Mouse (Mus musculus): ENCODE data around the gene Cemip. TPM values are rescaled to one million over a fixed set of nuclear protein-coding genes. Genes with fewer than 3 reads are reported as not detected.

Cemip gene
- polyA plus RNA-seq, 1 experiment = 0.63 TPM

DNA sequence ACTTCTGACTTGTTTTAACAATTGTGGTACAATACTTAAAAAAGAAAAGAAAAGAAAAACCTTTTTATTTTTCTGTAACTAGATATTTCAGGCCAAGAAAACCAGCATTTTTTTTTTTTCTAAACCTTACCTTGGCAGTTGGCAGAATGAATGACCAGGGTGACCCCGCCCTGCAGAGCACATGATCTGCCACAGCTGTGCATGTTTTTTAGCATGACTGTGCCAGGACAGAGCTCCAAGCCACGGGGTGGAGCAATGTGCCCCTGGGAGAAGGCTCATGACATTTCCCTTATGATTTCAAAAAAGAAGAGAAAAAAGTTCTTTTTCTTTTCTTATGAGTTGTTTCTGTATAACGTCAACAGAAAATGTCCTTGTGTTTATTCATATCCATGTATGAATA, 196.9 kb downstream of the Cemip start:
- H3K4me1 ChIP-seq (replicated peaks; ENCODE audit: control insufficient read depth, insufficient read depth, low read length) = peaks cover 7% of the 10 kb centered on the region
- TF ChIP-seq POLR2A (IDR thresholded peaks at IDR 0.05; ENCODE audit: control insufficient read depth, extremely low read depth, insufficient read depth, low read length, poor library complexity) = no peak
- TF ChIP-seq CTCF (IDR thresholded peaks at IDR 0.05; ENCODE audit: borderline replicate concordance, control insufficient read depth, extremely low read depth, insufficient read depth, low read length, poor library complexity) = no peak
- 47% methylated on average over 3 of the region's 3 CpGs for WGBS
- H3K27me3 ChIP-seq (ENCODE audit: control insufficient read depth, insufficient read depth, low read length) = no peaks in the 10 kb centered on the region
- H3K4me3 ChIP-seq (ENCODE audit: control insufficient read depth, insufficient read depth, low read length) = no peak overlapping the region
- no peak for DNase-seq
- H3K36me3 ChIP-seq (ENCODE audit: control insufficient read depth, insufficient read depth, low read length) = no peaks in the 10 kb centered on the region
- no peak overlapping the region for H3K27ac ChIP-seq (ENCODE audit: control insufficient read depth, insufficient read depth, low read length)

DNA sequence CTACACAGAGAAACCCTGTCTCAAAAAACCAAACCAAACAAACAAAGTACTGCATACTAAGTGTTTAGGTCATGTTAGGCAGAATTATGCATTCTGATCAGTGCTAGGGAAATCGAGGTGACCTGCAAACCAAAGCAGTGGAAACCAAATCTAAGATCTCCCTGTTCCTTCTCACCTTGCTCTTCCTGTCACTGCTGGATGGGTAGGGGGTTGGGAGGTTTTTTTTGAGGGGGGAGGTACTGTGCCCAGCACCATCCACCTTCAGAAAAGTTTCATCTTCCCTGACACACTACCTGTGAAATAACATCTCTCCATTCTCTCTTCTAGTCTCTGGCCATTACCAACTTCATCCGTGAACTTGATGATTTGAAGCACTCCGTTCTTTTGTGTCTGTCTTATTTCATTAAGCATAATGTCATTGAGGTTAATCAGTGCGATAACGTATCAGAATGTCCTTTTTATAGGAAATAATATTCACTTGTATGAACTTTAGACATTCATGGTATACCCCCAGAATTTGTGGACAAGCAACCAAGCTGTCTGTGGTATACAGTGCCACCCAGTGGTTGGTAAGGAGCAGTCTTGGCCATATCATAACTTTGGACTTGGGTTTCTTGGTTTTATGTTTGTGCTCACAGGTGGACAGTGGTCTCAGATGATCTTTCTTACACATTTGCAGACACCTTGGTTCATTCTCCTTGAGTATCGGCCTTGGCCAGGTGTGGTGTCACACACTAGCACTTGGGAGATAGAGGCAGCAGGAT, 199.8 kb downstream of the Cemip start:
- 97% methylated on average over 6 of the region's 6 CpGs for WGBS
- no peak overlapping the region for H3K4me3 ChIP-seq (ENCODE audit: control insufficient read depth, insufficient read depth, low read length)
- DNase-seq = no peak
- peaks cover 15% of the 10 kb centered on the region for H3K4me1 ChIP-seq (replicated peaks; ENCODE audit: control insufficient read depth, insufficient read depth, low read length)
- no peak overlapping the region for H3K27ac ChIP-seq (ENCODE audit: control insufficient read depth, insufficient read depth, low read length)
- H3K36me3 ChIP-seq (ENCODE audit: control insufficient read depth, insufficient read depth, low read length) = no peaks in the 10 kb centered on the region
- no peaks in the 10 kb centered on the region for H3K27me3 ChIP-seq (ENCODE audit: control insufficient read depth, insufficient read depth, low read length)
- TF ChIP-seq CTCF (IDR thresholded peaks at IDR 0.05; ENCODE audit: borderline replicate concordance, control insufficient read depth, extremely low read depth, insufficient read depth, low read length, poor library complexity) (no peak), POLR2A (IDR thresholded peaks at IDR 0.05; ENCODE audit: control insufficient read depth, extremely low read depth, insufficient read depth, low read length, poor library complexity) (no peak)

DNA sequence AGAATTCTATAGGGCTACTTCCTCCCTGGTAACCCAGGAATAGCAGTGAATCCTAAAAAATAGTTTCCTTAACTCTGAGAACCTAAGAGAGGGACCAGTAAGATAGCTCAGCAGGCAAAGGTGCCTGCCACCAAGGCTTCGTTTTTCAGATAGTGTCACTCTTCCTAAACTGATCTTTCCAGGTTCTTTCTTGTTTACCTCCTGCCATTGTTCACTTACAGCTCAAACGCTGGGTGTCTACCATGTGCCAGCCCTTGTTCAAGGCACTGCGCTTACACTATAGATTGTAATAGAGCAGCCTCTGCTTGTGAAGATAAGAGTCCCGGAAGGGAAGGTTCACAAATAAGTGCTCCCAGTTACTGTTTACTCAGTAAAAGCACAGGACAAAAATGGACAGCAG, 200.5 kb downstream of the Cemip start:
- peaks cover 15% of the 10 kb centered on the region for H3K4me1 ChIP-seq (replicated peaks; ENCODE audit: control insufficient read depth, insufficient read depth, low read length)
- H3K27ac ChIP-seq (ENCODE audit: control insufficient read depth, insufficient read depth, low read length) = no peak overlapping the region
- H3K36me3 ChIP-seq (ENCODE audit: control insufficient read depth, insufficient read depth, low read length) = no peaks in the 10 kb centered on the region
- no peak for DNase-seq
- H3K4me3 ChIP-seq (ENCODE audit: control insufficient read depth, insufficient read depth, low read length) = no peak overlapping the region
- no peaks in the 10 kb centered on the region for H3K27me3 ChIP-seq (ENCODE audit: control insufficient read depth, insufficient read depth, low read length)
- no peak for TF ChIP-seq CTCF (IDR thresholded peaks at IDR 0.05; ENCODE audit: borderline replicate concordance, control insufficient read depth, extremely low read depth, insufficient read depth, low read length, poor library complexity)
- TF ChIP-seq POLR2A (IDR thresholded peaks at IDR 0.05; ENCODE audit: control insufficient read depth, extremely low read depth, insufficient read depth, low read length, poor library complexity) = no peak
- 98% methylated on average over 4 of the region's 4 CpGs for WGBS

DNA sequence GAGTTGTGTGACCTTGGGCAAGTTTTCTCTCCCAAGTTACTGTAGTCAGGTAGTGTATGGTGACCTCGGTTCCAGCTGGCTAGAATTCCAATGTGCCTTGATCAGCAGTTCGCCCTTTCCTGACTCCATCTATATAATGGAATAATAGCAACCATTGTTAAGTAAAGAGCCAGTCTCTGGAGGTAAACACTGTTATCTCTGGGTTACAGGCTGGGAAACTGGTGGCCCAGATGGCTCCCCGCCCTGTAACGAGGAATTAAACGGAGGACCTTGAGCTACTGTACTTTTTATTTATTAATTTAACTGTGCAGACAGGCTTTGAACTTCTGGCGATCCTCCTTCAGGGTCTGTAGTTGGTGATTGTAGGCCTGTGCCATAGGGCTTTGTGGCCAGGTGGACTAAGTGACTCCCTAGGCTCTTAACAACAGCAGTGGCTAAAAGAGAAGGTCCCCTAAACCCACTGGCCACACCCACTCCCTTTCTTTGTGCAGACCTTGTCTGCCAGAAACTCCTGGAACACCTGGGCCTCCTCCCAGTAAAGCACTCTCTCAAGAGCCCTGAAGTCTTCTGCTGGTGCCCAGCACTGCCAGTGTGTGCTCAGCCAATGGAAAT, 201.3 kb downstream of the Cemip start:
- H3K4me1 ChIP-seq (replicated peaks; ENCODE audit: control insufficient read depth, insufficient read depth, low read length) = peaks cover 15% of the 10 kb centered on the region
- no peaks in the 10 kb centered on the region for H3K36me3 ChIP-seq (ENCODE audit: control insufficient read depth, insufficient read depth, low read length)
- peak overlapping the region; percentile 72 for H3K4me3 ChIP-seq (ENCODE audit: control insufficient read depth, insufficient read depth, low read length)
- no peak for DNase-seq
- 75% methylated on average over 6 of the region's 6 CpGs for WGBS
- H3K27ac ChIP-seq (ENCODE audit: control insufficient read depth, insufficient read depth, low read length) = peak overlapping the region; percentile 39; the same call in 1 of the 2 replicates
- no peaks in the 10 kb centered on the region for H3K27me3 ChIP-seq (ENCODE audit: control insufficient read depth, insufficient read depth, low read length)
- TF ChIP-seq POLR2A (IDR thresholded peaks at IDR 0.05; ENCODE audit: control insufficient read depth, extremely low read depth, insufficient read depth, low read length, poor library complexity) = no peak
- no peak for TF ChIP-seq CTCF (IDR thresholded peaks at IDR 0.05; ENCODE audit: borderline replicate concordance, control insufficient read depth, extremely low read depth, insufficient read depth, low read length, poor library complexity)

DNA sequence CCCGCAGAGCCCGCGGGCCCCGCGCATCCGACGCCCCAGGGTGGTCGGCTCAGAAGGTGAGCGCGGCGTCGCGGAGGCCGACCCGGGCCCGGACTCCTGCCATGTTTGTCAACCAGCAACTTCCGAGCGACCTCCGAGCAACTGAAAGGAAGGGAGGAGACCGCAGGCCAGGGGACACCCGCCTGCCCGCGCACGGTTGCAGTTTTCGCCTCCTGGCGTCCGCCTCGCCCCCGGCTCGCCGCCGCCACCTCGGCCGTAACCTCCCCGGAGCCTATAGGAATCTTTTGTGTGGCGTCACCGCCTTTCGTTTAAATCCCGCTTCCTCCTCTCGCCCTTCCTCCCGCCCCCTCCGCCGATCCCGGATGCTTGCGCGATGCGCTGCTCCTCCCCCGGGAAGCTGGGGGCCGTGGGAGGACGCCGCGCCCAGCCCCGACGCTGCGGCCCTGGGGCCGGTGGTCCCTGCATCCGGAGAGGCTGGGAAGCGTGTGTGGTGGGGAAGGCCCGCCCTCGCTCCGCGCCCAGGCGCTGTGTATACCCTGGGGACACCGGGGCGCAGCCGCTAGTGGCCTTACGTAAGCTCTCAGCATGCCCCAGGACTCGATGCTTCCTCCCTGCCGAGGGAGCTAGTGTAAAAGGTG, 202.2 kb downstream of the Cemip start, which contains the start of the genes Tlnrd1 and Mesd:
Gene Tlnrd1 (minus strand): TSS at position 285 of the 638 bp plus-strand sequence.
Gene Mesd (plus strand): TSS at position 446 of the 638 bp plus-strand sequence.
- peak; percentile 85 for DNase-seq
- Histone ChIP-seq H3K4me3 (ENCODE audit: control insufficient read depth, insufficient read depth, low read length) (peak within 1 kb of the TSS; percentile 72), H3K36me3 (ENCODE audit: control insufficient read depth, insufficient read depth, low read length) (no peaks in the 10 kb centered on the region), H3K27ac (ENCODE audit: control insufficient read depth, insufficient read depth, low read length) (peak within 1 kb of the TSS; percentile 39; the same call in 1 of the 2 replicates), H3K4me1 (replicated peaks; ENCODE audit: control insufficient read depth, insufficient read depth, low read length) (peaks cover 15% of the 10 kb centered on the region), H3K27me3 (ENCODE audit: control insufficient read depth, insufficient read depth, low read length) (no peaks in the 10 kb centered on the region)
- under 1% methylated on average over 69 of the region's 69 CpGs for WGBS
- TF ChIP-seq CTCF (IDR thresholded peaks at IDR 0.05; ENCODE audit: borderline replicate concordance, control insufficient read depth, extremely low read depth, insufficient read depth, low read length, poor library complexity) = no peak
- TF ChIP-seq POLR2A (IDR thresholded peaks at IDR 0.05; ENCODE audit: control insufficient read depth, extremely low read depth, insufficient read depth, low read length, poor library complexity) = peak; percentile 62; the same call in 1 of the 2 replicates

DNA sequence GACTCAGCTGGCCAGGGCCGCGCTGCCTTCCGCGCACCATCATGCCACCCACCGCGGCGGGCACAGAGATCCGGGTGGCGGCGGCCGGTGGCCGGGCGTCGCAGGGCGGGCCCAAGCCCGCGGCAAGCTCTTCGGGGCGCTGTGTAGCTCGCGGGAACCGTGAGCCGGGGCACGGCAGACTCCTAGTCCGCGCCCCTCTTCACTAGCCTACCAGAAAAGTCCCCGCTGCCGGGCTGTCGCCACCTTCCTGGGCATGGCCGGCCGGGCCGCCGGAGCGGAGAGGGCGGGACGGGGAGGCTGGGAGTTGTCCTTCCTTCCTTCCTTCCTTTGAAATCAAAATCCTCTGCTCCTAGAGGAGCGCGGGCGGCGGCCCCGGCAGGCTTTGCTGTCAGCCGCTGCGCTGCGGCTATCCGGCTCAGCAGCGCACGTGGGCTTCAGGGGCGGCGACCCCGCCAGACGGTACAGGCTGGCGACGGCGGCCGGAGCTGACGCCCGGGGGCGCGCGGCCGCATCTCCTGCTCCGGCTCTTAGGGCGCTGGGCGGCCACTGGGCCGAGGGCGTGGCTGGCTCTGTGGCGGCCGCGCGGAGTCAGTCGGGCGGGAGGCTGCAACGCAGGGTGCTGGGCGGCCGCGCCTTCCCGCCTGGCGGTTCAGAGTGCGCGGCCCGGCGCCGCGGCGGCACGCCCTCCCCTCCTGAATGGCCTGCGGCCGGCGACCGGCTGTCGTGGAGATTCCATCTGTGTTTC, 202.9 kb downstream of the Cemip start:
- peak; percentile 41 for DNase-seq

More for the DNA sequence above, 202.9 kb downstream of the Cemip start:
- Histone ChIP-seq H3K4me1 (replicated peaks; ENCODE audit: control insufficient read depth, insufficient read depth, low read length) (peaks cover 17% of the 10 kb centered on the region), H3K36me3 (ENCODE audit: control insufficient read depth, insufficient read depth, low read length) (no peaks in the 10 kb centered on the region), H3K27me3 (ENCODE audit: control insufficient read depth, insufficient read depth, low read length) (no peaks in the 10 kb centered on the region), H3K27ac (ENCODE audit: control insufficient read depth, insufficient read depth, low read length) (no peak overlapping the region), H3K4me3 (ENCODE audit: control insufficient read depth, insufficient read depth, low read length) (peak overlapping the region; percentile 72)
- WGBS = under 1% methylated on average over 91 of the region's 91 CpGs
- TF ChIP-seq POLR2A (IDR thresholded peaks at IDR 0.05; ENCODE audit: control insufficient read depth, extremely low read depth, insufficient read depth, low read length, poor library complexity) = no peak
- no peak for TF ChIP-seq CTCF (IDR thresholded peaks at IDR 0.05; ENCODE audit: borderline replicate concordance, control insufficient read depth, extremely low read depth, insufficient read depth, low read length, poor library complexity)

Other genes starting within 250 kb of the Cemip start
- gene Tlnrd1, start 202.2 kb downstream of the Cemip start, polyA plus RNA-seq (2012; rRNA removed) = 24.1 and 30.1 TPM in 2 replicates
- 12.2 and 14.2 TPM in 2 replicates for gene Mesd, start 202.0 kb downstream of the Cemip start, polyA plus RNA-seq (2012; rRNA removed)
- gene Abhd17c, start 65.4 kb upstream of the Cemip start, polyA plus RNA-seq (2012; rRNA removed) = 78.7 and 92.3 TPM in 2 replicates

All from thymus, adult 2 months (tissue).